Mouse (Mus musculus) cerebellum, adult 18-20 months (tissue): Measurements from ENCODE around the gene Six2.
"Not testable (repeated sequence)": the region's sequence is repeated elsewhere in the genome, so short reads cannot be mapped to it uniquely, and the experiment has no call there.

Source experiments
- DNase-seq, 2 experiments: peaks; one replicate each; pipeline ENCODE4 v3.0.0; 2021

The Six2 gene

DNA sequence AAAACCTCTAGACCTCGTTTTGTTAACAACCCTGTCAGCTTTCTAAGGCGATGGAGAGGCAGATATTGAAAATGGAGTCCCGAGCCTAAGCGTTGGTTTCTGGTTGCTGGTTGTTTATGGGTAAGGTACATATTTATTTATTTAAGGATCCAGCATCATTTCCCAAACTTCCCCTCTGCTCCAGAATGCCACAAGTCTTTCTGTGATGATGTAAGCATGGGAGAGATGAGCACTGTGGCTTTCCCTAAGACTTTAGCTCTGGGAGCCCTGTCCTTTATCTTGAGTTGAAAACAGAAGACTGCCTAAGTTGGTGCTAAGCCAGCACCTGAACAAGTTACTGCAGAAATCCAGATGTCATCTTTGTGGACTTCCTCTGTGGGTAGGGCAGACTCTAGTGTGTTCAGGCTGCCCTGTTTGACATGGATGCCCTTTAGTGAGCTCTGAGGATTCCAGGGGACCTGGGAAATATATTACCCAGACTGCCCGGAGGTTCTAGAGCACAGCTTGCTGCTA, 1.8 kb upstream of the Six2 start:
- no peak for DNase-seq

- no peak for DNase-seq
Measured at GRCm38 (mm10) chr17:85688911-85689806, 1.1 kb upstream of the Six2 start.

DNA sequence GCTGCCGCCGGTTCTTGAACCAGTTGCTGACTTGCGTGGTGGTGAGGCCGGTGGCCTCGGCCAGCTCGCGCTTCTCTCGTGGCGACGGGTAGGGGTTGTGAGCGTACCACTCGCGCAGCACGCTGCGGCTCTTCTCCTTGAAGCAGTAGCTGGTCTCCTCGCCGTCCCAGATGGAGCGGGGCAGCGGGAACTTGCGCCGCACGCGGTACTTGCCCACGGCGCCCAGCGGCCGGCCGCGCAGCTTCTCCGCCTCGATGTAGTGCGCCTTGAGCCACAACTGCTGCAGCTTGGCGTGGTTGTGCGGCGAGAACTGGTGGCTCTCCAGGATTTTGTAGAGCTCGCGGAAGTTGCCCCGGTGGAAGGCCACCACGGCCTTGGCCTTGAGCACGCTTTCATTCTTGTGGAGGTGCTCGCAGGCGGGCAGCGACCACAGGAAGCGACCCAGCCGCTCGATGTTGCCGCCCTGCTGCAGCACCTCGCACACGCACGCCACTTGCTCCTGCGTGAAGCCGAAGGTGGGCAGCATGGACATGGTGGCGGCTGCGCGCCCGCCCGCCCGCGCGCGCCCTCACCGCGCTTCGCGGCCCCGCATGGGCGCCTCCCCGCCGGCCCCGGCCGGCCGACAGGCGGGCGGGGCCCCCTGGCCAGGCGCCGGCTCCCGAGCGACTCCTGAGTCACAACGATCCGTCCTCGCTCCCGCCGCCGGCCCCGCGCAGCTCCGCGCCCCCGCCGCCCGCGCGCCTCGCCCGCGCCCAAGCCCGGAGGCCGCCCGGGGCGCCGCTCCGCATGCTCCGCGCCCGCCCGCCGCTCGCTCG, 446 bp downstream of the Six2 start:
- no peak for DNase-seq

DNA sequence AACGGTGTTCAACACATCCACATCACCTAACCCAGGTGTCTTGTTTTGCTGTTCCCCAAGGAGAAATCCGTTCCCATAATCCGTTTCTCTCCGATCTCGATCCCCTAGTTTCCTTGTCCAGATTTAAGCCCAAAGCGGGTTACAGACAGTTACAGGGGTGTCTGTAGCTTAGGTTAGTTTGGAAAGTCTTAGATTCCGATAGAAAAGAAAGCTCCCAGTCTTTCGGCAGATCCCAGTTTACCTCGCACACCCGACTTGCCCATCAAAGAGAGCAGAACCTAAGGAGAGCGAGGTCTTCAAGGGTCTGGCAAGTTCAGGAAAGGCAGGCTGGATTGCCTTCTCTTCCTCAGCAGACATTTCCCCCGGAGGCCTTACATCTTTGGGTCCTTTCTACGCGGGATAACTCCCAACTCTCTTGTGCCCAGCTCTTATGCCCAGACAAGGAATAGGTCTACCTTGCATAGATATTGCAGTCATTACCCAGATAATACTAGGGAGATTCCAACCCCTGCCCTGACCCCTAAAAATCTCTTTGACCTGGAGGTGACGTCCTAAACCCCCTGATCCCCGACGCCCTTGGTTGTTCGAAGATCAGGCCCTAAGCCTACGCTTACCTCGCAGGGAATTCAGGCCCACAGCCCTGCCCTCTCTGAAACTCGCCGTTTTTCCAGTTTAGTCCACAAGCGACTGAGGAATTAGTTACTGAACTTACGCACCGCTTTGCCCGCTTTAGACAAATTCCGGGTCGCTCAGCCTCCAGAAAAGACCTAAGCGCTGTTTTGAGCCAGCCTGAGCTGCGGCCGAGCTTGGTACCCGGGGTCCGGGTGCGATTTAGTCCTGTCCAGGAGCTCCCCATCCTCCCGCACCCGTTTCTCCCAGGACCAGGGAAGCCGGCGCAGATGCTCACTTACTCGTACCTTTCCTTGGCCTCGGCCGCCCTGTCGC, 1.3 kb downstream of the Six2 start:
- DNase-seq, result no peak

DNA sequence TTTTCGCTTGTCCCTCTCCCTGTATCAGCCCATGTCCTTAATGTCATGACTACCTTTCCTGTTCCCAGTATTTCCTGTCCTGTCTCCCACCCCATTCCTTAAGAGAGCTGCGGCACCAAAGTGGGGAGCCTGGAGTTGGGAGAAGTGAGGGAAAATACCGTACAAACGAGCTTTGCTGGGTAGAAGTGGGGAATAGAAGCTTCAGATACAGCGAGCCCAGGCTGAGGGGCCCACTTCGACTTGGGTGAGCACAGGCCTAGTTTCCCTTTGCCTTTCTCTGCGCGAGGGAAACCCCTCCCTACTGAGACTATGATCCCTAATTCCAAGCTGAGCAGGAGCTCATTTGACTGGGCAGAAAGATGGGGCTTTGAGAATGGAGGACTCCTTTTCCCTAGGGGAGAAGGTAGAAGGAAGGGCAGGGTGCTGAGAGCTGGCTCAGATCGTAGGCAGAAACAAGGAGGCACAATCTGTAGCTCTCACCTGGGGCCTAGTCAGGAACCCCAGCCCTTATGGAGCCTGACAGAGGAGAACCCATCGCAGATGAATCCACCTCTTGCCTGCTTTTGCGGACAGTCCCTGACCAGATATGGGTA, 2.3 kb downstream of the Six2 start:
- DNase-seq, result no peak

DNA sequence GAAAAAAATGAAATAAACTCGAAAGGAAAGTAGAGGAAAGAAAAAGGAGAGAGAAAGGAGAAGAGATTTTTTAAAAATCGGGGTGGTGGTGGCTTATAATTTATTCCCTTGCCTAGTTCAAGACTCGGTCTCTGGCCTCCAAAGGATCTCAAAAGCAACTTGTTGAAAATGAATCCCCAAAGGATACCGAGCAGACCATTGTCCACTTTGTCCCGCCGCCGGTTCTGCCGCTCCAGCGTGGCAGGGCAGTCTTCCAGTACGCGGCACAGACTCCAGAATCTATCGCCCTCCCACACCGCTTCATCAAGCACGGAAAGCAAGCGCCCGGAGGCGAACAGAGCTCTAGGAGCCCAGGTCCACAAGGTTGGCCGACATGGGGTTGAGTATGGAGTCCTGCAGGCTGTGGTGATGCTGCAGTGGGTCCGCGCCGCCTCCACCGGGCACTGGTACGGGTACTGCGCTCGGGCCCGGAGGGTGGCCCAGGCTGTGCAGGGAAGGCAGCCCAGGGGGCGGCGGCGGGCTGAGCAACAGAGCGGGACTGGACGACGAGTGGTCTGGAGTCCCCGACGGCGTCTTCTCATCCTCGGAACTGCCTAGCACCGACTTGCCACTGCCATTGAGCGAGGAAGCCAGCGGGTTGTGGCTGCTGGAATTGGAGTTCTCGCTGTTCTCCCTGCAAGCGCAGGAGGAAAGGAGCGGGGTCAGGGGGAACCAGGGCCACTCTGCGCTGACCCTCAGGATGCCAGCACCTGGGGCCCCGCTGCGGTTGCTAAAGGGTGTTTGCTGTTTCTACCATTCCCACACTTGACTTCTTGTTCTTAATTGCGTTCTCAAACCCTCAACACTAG, 3.0 kb downstream of the Six2 start:
- DNase-seq, result no peak

DNA sequence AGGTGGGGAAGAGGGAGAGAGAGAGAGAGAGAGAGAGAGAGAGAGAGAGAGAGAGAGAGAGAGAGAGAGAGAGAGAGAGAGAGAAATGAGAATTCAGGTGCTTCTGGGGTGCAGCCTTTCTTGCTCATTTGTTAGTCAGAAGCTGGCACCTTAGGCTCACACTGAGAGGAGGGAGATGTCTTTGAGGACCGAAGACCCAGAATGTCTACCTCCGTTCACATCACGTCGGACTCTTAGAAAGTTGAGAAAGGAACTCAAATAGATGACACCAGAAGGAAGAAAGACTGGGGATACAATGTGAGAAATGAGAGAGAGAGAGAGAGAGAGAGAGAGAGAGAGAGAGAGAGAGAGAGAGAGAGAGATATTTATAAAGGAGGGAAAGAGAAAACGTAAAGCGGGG, 3.6 kb downstream of the Six2 start:
- not testable (repeated sequence) for DNase-seq

DNA sequence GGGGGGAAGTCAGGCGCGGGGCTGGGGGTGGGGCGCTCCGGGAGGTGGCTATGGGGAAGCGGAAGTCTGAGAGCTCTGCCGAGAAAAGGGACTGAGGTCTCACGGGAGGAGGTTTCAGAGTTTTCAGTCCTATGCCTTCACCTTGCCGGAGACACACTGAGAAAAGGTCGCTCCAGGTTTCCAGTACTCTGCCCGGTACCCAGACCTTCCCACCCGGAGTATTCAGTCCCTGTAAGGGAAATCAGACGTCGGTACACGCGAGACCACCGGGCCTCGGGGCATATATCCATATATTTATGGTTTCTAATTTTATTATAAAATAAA, 4.1 kb downstream of the Six2 start:
- no peak for DNase-seq

DNA sequence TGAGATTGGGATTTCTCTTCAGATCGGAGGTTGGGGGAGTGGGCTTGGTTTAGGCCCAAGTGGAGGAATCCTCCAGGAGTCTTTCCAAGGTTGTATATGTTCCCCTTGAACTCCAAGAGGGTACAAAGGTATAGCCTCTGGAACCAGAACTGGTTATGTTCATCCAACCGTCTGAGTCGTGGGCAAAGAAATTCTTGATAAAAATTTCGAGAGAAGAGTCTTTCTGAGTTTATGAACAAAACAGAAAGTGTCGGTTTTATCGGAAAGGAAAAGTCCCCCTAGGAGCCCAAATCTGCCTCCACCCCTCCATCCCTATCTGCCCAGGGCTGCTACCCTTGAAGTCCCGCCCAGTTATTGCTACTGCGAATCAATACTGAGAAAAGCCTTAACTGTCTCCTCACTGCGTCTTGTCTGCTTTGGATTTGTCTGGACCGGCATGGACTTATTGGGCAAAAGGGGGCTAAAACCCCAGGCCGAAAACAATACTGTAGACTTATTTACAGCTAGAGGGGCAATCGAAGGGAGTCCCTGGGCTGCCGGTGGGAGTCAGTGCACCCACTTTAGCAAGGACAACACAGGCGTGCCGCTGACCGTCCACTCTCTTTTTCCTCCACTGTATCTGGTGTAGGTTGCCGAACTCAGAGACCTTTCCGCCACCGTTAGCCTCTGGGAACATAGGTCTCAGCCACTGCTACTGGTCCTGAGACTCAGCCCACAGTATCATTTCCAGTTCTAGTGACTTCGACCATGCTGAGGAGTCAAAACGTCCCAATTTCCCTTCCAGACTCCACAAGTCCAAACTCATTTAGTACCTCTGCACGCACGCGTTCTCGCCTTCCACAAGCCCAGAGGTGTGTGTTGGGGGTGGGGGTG, 4.7 kb downstream of the Six2 start:
- DNase-seq, result no peak

- no peak for DNase-seq
Measured at GRCm38 (mm10) chr17:85682181-85682710, 5.8 kb downstream of the Six2 start.

DNA sequence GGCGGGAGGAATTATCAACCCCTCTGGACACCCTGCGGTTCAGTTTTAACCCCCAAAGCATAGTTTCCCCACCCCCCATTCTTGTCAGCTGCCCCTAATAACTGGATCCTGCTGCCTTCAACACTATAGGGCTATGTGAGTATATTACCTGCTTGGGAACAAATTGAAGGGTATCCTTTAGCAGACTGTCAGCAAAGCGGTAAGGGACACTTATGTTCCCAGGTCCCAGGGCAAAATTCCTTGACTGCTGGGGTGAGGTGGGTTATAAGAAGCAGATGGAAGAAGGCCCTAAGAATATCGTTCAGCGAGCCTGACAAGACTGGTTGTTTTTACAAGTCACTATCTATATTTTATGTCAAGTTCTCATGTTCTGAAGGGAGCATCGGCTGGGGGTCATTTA, 6.3 kb downstream of the Six2 start:
- no peak for DNase-seq

DNA sequence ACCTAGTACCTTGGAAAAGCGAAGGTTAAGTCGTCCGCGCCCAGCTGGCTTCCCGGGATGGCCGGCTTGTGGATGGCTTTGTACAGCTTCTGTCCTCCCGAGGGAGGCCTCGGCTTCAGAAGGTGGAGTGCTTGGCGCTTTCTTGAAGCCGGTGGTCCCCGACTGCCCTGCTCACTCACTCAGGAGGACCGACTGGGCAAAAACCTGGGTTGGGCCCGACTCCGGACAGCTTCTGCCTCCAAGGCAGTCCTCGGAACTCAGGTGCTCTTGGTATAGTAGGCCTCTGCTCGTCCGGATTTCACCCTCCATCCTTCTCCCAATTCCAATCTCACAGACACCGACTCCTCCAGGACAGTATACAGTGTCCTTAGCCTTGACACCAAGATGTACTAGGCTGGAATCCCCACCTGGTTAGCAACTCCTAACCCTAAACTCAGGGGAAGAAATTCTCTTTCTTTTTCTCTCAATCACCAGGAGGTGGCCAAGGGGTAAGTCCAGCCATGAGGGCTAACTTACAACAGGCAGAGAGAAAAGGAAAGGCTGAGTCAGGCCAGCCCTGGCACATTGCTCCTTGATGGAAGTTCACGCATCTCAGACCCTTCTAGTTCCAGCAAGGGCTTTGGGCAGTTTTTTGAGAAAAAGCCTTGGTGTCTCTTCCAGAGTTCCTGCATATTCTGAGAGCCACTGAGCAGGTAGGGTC, 7.1 kb downstream of the Six2 start:
- no peak for DNase-seq

DNA sequence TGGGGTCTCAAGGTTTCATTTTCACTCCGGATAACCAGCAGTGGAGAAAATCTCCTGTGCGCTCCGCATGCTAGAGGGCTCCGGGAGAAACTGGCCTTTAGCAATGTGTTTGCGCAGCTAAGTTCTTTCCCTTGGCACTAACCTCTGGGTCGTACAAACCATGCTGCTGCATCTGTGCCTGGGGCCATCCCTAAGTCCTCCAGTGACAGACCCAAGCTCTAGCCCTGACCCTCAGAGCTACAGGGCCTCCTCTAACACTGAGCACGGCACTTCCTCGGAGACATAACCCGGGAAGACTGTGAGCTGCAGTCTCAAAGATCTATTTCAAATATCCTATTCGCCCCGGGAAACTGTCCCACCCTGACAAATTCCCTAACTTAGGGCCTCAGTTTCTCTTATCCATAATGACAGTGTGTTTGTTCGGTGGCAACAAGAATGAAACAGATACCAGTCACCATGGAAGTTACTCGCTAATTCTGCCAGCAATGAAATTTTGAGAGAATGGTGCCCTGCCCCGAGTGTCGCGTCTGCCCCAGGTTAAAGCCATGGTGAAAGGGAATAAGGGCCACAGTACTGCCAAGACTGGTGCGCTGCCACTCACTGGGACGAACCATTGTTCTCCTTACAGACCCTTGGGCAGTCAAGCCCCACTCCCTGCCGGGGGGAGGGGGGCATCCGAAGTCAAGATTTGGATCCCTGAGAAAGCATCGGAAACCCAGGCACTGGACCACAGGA, 7.8 kb downstream of the Six2 start:
- no peak for DNase-seq

- DNase-seq, result no peak
Measured at GRCm38 (mm10) chr17:85679651-85680050, 8.4 kb downstream of the Six2 start.

DNA sequence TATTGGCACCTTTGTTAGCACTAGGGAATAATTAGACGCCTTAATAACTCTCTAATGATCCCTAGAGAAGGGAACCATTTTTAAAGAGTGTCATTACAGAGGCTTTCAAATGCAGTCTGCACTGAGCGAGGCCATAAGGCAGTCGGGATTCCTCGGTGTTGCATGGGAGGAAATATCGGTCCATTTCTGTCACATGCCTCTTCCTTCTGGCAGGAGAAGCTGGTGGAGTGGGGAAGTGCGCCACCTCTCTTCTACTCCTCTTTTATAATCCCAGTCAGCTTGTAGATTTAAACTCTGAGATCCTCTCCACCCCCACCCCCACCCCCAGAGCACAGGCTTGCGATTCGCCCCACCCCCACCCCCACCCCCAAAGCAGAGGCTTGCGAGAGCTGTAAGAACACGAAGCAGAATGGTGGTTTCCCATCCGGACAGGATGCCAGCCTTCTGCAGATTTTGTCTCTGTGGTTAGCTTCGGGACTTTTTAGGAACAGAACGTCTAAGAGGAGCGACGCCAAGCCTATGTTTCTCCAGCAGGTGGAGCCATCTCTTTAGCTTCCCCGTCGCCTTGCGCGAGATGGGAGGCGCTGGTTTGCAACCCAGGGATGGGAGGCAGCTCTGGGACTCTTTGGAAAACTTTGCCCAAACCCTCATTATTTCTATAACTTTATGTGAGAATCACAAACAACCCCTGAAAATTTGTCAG, 23.3 kb downstream of the Six2 start:
- peak; percentile 64 to 73 for DNase-seq

- DNase-seq, result no peak
Measured at GRCm38 (mm10) chr17:85664202-85664601, 23.9 kb downstream of the Six2 start.

DNA sequence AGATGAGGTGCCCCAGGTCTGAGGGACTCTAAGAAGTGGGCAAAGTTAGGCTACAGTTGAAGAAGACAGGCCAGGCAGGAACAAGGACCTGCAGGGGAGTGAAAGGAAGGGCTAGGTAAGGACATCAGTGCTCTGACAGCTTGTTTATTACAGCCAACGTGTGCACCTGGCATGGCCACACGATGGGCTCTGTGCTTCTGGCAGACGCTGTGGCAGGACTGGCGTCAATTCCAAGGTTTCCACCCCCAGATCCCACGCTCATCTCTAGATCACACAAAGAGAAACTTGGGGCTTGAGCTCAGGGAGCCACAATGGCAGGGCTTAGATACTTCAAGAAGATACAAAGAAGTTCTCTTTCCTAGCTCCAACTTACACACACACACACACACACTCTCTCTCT, 26.6 kb downstream of the Six2 start:
- peak; percentile 28 to 37 for DNase-seq

DNA sequence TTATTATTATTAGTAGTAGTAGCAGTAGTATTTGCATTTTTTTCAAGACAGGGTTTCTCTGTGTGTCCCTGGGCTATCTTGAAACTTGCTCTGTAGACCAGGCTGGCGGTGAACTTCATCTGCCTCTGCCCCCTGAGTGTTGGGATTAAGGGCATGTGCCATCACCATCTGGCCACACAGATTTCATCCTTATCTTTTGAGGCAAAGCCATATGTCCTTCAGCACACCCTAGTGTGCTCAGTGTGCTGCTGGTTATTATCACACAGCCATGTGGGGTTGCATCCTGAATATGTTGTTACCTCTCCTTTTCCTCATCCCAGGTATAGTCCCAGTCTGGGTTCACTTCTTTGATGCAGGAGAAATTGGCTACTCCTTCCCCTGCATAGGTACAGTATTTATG, 28.1 kb downstream of the Six2 start:
- peak; percentile 37 to 44 for DNase-seq
